Mouse (Mus musculus) midbrain, embryonic 14.5 days (tissue): ENCODE results near the gene Zic1. TPM values are rescaled to one million over a fixed set of nuclear protein-coding genes. Genes with fewer than 3 reads are reported as not detected.

ENCODE experiments used
- ATAC-seq: fragments of 200-750 bp; cut with Nextera tagmentation; 2 replicates; pipeline ENCODE4 v1.8.0; 2017; ENCODE audit warnings: moderate number of reproducible peaks, moderate library complexity; ENCODE audit not compliant: low FRiP score, low TSS enrichment
- DNase-seq: peaks from one replicate; pipeline ENCODE4 v3.0.0-alpha.2; 2015
- H3K27ac ChIP-seq: fragments of 300-500 bp; sonication (generic); replicated peaks from 2 replicates; pipeline ENCODE4 v1.5.1; 2014; ENCODE audit warnings: mild to moderate bottlenecking, low read depth, low read length, moderate library complexity
- H3K27me3 ChIP-seq: fragments of 300-500 bp; sonication (generic); 2 replicates; pipeline ENCODE4 v1.6.1; 2014; ENCODE audit warnings: low read length, control low read depth, mixed read lengths; ENCODE audit not compliant: control insufficient read depth, insufficient read depth
- H3K36me3 ChIP-seq: fragments of 300-500 bp; sonication (generic); 2 replicates; pipeline ENCODE4 v1.6.1; 2014; ENCODE audit warnings: low read length, control low read depth; ENCODE audit not compliant: control insufficient read depth, insufficient read depth
- H3K4me1 ChIP-seq: fragments of 300-500 bp; sonication (generic); 2 replicates; pipeline ENCODE4 v1.6.1; 2014; ENCODE audit warnings: mild to moderate bottlenecking, antibody characterized with exemption, low read length, control low read depth; ENCODE audit not compliant: control insufficient read depth, insufficient read depth
- H3K4me2 ChIP-seq: fragments of 300-500 bp; sonication (generic); 2 replicates; pipeline ENCODE4 v1.6.1; 2014; ENCODE audit warnings: mild to moderate bottlenecking, low read length, moderate library complexity
- H3K4me3 ChIP-seq: fragments of 300-500 bp; sonication (generic); replicated peaks from 2 replicates; pipeline ENCODE4 v1.5.1; 2014; ENCODE audit warnings: low read depth, low read length
- H3K9ac ChIP-seq: fragments of 300-500 bp; sonication (generic); replicated peaks from 2 replicates; pipeline ENCODE4 v1.6.1; 2014; ENCODE audit warnings: mild to moderate bottlenecking, low read length, moderate library complexity
- H3K9me3 ChIP-seq: fragments of 300-500 bp; sonication (generic); 2 replicates; pipeline ENCODE4 v1.6.1; 2016; ENCODE audit warnings: low read length, control low read depth, mixed read lengths; ENCODE audit not compliant: control insufficient read depth
- WGBS: fragments of 180-500 bp; shearing (Covaris S2); extraction: QIAGEN DNeasy Blood & Tissue Kit; methylation state at CpG from one replicate; pipeline ENCODE4 v1.1.7; 2014; 5-methylcytosine and 5-hydroxymethylcytosine counted together
- polyA plus RNA-seq: library from polyadenylated mRNA; unstranded; fragments of >200 nt; fragmentation: Nextera tagmentation; extraction: Ambion mirVana; gene quantifications from 2 replicates; pipeline ENCODE4 v1.2.1, GENCODE M21; 2014

Gene Zic1
- polyA plus RNA-seq: 17.8 and 18.5 TPM in 2 replicates

DNA sequence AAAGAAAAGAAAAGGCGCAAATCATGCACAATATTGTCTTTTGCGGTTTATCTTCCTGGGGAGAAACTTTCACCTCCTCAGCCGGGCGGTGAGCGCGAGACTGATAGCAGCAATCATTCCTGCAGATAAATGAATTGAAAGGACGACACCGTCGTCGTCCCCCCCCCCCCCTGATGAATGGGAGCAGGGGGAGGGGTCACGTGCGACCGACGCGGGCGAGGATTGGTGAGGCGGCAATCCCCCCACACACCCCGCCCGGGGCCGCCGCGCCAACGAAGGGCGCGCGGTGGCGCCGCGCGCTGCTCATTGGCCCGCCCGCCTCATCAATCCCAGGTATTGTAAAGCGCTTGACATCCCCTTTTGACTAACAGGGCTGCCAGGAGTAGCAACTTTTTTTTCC lies at the start of gene Zic1:
Zic1 (minus strand) TSS at position 147 of the 400 bp plus-strand sequence.
- Histone ChIP-seq H3K9me3 (no peaks in the 10 kb centered on the region), H3K27ac (peak within 1 kb of the TSS; percentile 90), H3K4me1 (no peaks in the 10 kb centered on the region), H3K27me3 (peaks cover 54% of the 10 kb centered on the region), H3K4me2 (peak within 1 kb of the TSS; percentile 49), H3K4me3 (peak within 1 kb of the TSS; percentile 54), H3K36me3 (no peaks in the 10 kb centered on the region), H3K9ac (peak within 1 kb of the TSS; percentile 81)
- peak; percentile 81 for ATAC-seq
- WGBS: under 1% methylated on average over 33 of the region's 33 CpGs
- DNase-seq: peak; percentile 90

DNA sequence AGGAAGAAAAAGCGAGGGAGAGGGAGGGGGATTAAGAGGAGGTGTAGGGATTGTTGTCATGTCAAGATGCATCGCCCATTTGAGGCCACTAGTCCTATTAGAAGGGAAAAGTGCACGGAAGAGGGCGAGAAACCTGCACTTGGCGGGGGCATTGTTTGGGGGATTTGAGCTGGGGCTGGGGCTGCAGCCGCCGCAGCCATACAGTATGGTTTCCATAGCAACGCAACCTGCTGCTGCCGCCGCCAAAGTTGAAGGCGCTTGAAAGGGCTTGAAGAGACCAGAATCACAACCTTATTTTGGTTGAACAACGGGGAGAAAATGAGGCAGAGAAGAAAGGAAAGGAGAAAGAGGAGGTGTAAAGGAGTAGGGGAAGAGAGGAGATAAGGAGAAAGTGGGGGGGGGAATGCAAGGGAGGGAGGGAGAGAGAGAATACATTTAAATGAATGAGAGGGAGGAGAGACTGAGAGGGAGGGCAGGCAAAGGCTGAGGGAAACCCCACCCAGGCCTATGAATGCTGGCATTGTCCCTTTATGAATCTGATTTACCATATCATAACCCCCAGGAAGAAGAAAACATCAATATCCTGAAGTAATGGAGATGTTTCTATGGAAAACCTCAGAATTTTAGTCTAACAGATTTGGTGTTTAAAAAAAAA lies 48.5 kb upstream of the Zic1 start:
- H3K4me3 ChIP-seq: 0 out of 2 replicates have a peak overlapping the region, but pooled peaks have one; percentile 13
- H3K27me3 ChIP-seq: peaks cover 76% of the 10 kb centered on the region
- ATAC-seq (peak; percentile 77), DNase-seq (peak; percentile 89)
- no peaks in the 10 kb centered on the region for H3K9me3 ChIP-seq
- peaks cover 9% of the 10 kb centered on the region; the same call in 1 of the 2 replicates for H3K4me1 ChIP-seq
- peak overlapping the region; percentile 44 for H3K4me2 ChIP-seq
- no peak overlapping the region for H3K9ac ChIP-seq
- no peaks in the 10 kb centered on the region for H3K36me3 ChIP-seq
- peak overlapping the region; percentile 27; the same call in 1 of the 2 replicates for H3K27ac ChIP-seq
- under 1% methylated on average over 12 of the region's 12 CpGs for WGBS

DNA sequence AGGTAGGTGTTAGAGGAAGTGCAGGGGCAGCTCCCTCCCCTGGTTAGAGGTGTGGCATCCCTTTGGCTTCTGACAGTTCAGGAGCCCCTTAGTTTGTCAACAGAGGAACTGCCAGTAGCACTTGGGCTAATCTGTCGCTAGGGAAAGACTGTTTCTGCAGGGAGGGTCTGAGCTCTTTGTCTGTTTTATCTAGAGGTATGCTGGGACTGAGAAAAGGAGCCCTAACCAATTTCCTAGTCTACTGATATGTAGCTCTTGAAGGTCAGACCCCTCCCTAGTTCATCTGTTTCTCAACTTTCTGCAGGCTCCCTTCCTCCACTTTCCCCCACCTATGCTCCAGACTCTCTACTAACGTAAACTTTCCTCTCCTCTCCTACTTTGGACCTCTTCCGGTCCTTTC lies 44.2 kb upstream of the Zic1 start:
- DNase-seq (no peak), ATAC-seq (no peak)
- Histone ChIP-seq H3K27ac (no peak overlapping the region; the same call in 1 of the 2 replicates), H3K36me3 (no peaks in the 10 kb centered on the region), H3K4me1 (peaks cover 9% of the 10 kb centered on the region; the same call in 1 of the 2 replicates), H3K9me3 (no peaks in the 10 kb centered on the region), H3K9ac (no peak overlapping the region), H3K4me3 (no peak overlapping the region), H3K4me2 (no peak overlapping the region), H3K27me3 (peaks cover 65% of the 10 kb centered on the region)
- 3% methylated on average over 3 of the region's 3 CpGs for WGBS

DNA sequence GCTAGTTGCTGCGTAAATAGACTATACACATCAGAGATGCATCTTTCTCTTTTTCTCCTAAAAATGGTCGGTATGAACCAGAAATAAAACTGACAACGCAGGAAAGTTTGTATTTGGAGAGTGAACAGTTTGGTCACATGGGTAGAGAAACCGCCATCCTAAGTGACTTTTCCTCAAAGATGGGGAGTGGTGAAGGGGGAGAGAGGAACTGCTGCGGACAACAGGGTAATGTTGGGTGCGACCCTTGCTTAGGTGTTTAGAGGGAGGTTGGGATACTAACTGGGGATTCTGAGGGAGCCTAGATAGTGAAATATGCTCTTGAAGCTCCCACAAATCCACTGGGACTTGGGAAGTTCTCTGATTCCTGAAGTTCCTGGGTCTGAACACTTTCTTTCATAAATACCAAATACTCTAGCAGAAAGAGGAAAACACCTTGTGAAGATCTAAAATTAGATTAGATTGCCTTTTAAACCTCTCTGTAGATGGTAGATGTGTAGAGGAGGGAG lies 40.7 kb upstream of the Zic1 start:
- H3K27ac ChIP-seq: no peak overlapping the region
- H3K36me3 ChIP-seq: no peaks in the 10 kb centered on the region
- H3K9ac ChIP-seq: peak overlapping the region; percentile 4; the same call in 1 of the 2 replicates
- no peaks in the 10 kb centered on the region for H3K4me1 ChIP-seq
- DNase-seq: peak; percentile 36
- H3K27me3 ChIP-seq: peaks cover 85% of the 10 kb centered on the region
- H3K9me3 ChIP-seq: no peaks in the 10 kb centered on the region
- no peak for ATAC-seq
- 1% methylated on average over 6 of the region's 6 CpGs for WGBS
- H3K4me2 ChIP-seq: peak overlapping the region; percentile 44
- H3K4me3 ChIP-seq: peak overlapping the region; percentile 18

DNA sequence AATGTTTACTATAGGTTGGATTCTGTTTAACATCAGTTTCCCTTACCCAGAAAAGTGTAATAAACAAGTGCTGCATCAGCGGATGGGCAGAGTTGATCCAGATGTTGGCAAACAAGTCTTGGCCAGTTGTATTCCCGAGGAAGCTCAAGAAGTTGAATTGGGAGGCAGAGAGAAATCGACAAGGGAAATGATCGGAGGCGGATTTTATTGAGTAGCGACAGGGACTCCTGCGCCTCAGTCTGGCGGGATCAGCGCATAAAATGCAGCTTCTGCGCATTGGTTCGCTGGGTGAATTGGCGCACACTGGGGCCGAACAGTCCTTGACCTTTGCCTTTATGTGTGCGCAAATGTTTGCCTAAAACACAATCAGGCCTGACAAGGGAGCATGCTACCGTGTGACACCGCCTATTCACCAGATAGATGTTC lies 40.2 kb upstream of the Zic1 start:
- Histone ChIP-seq H3K27ac (peak overlapping the region; percentile 50), H3K36me3 (no peaks in the 10 kb centered on the region), H3K9ac (peak overlapping the region; percentile 36; the same call in 1 of the 2 replicates), H3K9me3 (no peaks in the 10 kb centered on the region), H3K4me2 (peak overlapping the region; percentile 44), H3K4me1 (no peaks in the 10 kb centered on the region), H3K4me3 (peak overlapping the region; percentile 18), H3K27me3 (peaks cover 85% of the 10 kb centered on the region)
- ATAC-seq (no peak), DNase-seq (peak; percentile 56)
- under 1% methylated on average over 16 of the region's 16 CpGs for WGBS

GRCm38 (mm10) chr9:91404905-91405752 lies 39.5 kb upstream of the Zic1 start:
- under 1% methylated on average over 27 of the region's 27 CpGs for WGBS
- DNase-seq (peak; percentile 67), ATAC-seq (no peak; the same call in 1 of the 2 replicates)
- peak overlapping the region; percentile 44 for H3K4me2 ChIP-seq
- no peaks in the 10 kb centered on the region for H3K36me3 ChIP-seq
- no peaks in the 10 kb centered on the region for H3K9me3 ChIP-seq
- peak overlapping the region; percentile 50 for H3K27ac ChIP-seq
- H3K9ac ChIP-seq: peak overlapping the region; percentile 36; the same call in 1 of the 2 replicates
- H3K4me3 ChIP-seq: peak overlapping the region; percentile 18
- H3K27me3 ChIP-seq: peaks cover 85% of the 10 kb centered on the region
- H3K4me1 ChIP-seq: no peaks in the 10 kb centered on the region

GRCm38 (mm10) chr9:91404229-91404628 lies 38.6 kb upstream of the Zic1 start:
- Histone ChIP-seq H3K4me3 (no peak overlapping the region), H3K36me3 (no peaks in the 10 kb centered on the region), H3K4me2 (peak overlapping the region; percentile 44), H3K9me3 (no peaks in the 10 kb centered on the region), H3K27me3 (peaks cover 85% of the 10 kb centered on the region), H3K4me1 (no peaks in the 10 kb centered on the region), H3K27ac (no peak overlapping the region), H3K9ac (no peak overlapping the region)
- WGBS: 3% methylated on average over 13 of the region's 13 CpGs
- DNase-seq (peak; percentile 39), ATAC-seq (no peak)

DNA sequence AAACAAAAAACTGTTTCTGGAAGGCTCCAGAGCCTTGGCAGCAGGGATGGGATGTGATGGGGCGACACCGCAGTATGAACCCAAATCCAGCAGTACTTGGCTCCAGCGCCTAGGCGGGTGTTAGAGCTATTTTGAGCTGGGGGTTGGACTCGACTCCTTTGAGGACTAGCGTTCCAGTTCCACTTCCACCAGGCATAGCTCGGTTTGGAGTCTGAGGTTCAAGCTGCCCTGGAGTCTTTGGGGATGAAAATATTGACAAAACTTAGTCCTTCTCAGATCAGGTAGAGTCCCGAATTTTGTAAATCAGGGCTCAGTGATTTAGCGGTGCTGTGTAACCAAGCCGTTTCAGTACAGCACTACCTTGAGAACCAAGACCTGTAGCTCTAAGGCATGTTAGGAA lies 35.9 kb upstream of the Zic1 start:
- Histone ChIP-seq H3K27ac (no peak overlapping the region), H3K36me3 (no peaks in the 10 kb centered on the region), H3K9ac (no peak overlapping the region), H3K4me3 (no peak overlapping the region), H3K4me1 (no peaks in the 10 kb centered on the region), H3K9me3 (no peaks in the 10 kb centered on the region), H3K4me2 (no peak overlapping the region), H3K27me3 (peaks cover 92% of the 10 kb centered on the region)
- ATAC-seq: no peak
- no peak for DNase-seq
- 5% methylated on average over 10 of the region's 10 CpGs for WGBS
